39 mouse cellular contexts compared by ENCODE assay signal in the genomic region with DNA sequence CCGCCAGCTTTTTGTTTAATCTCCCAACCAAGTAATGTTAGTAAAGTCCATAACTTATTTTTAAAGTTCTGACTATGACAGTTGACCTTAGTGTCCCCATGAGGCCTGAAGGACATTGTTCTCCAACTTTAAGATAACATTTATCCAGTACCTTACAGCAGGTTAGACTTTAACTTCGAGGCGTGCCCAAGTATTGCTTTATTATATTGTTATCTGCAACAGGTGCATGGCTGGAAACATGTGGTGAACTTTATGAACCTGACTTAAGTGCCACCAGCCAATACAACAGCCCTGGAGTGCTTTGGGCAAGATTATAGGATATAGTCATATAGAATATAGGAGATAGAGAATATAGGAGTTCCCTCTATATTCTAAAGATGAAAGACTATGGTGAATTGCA. TPM values are rescaled to one million over a fixed set of nuclear protein-coding genes. Genes with fewer than 3 reads are reported as not detected.
"Had no signal": no experiment of that assay in that cellular context is flagged by ENCODE, and none has a peak within 500 bp of the region (broad histone marks: within the 10 kb centered on the region; RNA-seq: fewer than 3 reads in every experiment).

No protein-coding gene starts in this region.

- H3K9me3 ChIP-seq: heart, embryonic 10.5 days; heart, embryonic 12.5 days; hindbrain, embryonic 10.5 days; hindbrain, embryonic 12.5 days; limb, embryonic 10.5 days; limb, embryonic 12.5 days had no signal

- DNase-seq: gastrocnemius, postnatal 10 days; gastrocnemius, postnatal 25 days; heart, adult 18-20 months; heart, postnatal 10 days; heart, postnatal 4 days; kidney, adult 18-20 months; kidney, adult 8-10 months; kidney, postnatal 10 days; kidney, postnatal 25 days; kidney, postnatal 4 days; liver had no signal

- ATAC-seq: hindbrain, embryonic 16.5 days; inflammation-experienced regulatory T-cells, adult 6 months had no signal

- H3K9ac ChIP-seq: forebrain, postnatal 0 days; heart, embryonic 12.5 days; hindbrain, embryonic 12.5 days; hindbrain, embryonic 14.5 days; limb, embryonic 12.5 days had no signal

- H3K36me3 ChIP-seq: heart, embryonic 10.5 days; heart, embryonic 12.5 days; hindbrain, embryonic 10.5 days; hindbrain, embryonic 12.5 days; limb, embryonic 10.5 days; limb, embryonic 12.5 days had no signal

- H3K4me3 ChIP-seq: heart, embryonic 10.5 days; heart, embryonic 12.5 days; hindbrain, embryonic 10.5 days; hindbrain, embryonic 12.5 days; left cerebral cortex, adult 2 months; limb, embryonic 10.5 days; limb, embryonic 12.5 days had no signal

- H3K4me2 ChIP-seq: heart, embryonic 12.5 days; hindbrain, embryonic 12.5 days; hindbrain, embryonic 14.5 days; limb, embryonic 12.5 days; liver, embryonic 11.5 days had no signal

- H3K27me3 ChIP-seq: heart, embryonic 12.5 days; hindbrain, embryonic 12.5 days; limb, embryonic 12.5 days had no signal

- H3K4me1 ChIP-seq: hindbrain, embryonic 10.5 days; hindbrain, embryonic 12.5 days; limb, embryonic 10.5 days; limb, embryonic 12.5 days had no signal

- H3K27ac ChIP-seq: heart, embryonic 10.5 days; hindbrain, embryonic 10.5 days; hindbrain, embryonic 12.5 days; hindbrain, embryonic 14.5 days; left cerebral cortex, adult 2 months; limb, embryonic 10.5 days; limb, embryonic 12.5 days had no signal

RNA-seq across cellular contexts. Expression of a gene that starts 0.7 kb away (rescaled TPM):
- total RNA-seq: forebrain, postnatal 0 days; gastrocnemius, adult 18-20 months; gastrocnemius, postnatal 10 days; gastrocnemius, postnatal 25 days; gastrocnemius, postnatal 4 days; granulocyte monocyte progenitor cell, adult 5-6 weeks; heart, adult 8-10 months; heart, postnatal 10 days; heart, postnatal 25 days; heart, postnatal 4 days; layer of hippocampus, adult 18-20 months; layer of hippocampus, adult 8-10 months; layer of hippocampus, postnatal 10 days; layer of hippocampus, postnatal 25 days; left cerebral cortex, adult 2 months; left cerebral cortex, postnatal 14 days; left cerebral cortex, postnatal 36 days had no signal
- polyA plus RNA-seq: heart, embryonic 16.5 days; hindbrain, embryonic 12.5 days; hindbrain, embryonic 14.5 days; hindbrain, embryonic 16.5 days; limb, embryonic 10.5 days; limb, embryonic 12.5 days had no signal

RNA-seq across cellular contexts. Expression of a gene that starts 42.3 kb away (rescaled TPM):
- total RNA-seq: gastrocnemius, adult 18-20 months; gastrocnemius, postnatal 10 days; gastrocnemius, postnatal 25 days; gastrocnemius, postnatal 4 days; granulocyte monocyte progenitor cell, adult 5-6 weeks; heart, adult 18-20 months; heart, adult 8-10 months; heart, postnatal 25 days; heart, postnatal 4 days had no signal
- polyA plus RNA-seq: heart, embryonic 10.5 days; heart, embryonic 12.5 days; kidney, embryonic 14.5 days; limb, embryonic 10.5 days; limb, embryonic 12.5 days; liver, embryonic 11.5 days had no signal

RNA-seq across cellular contexts. Expression of a gene that starts 56.5 kb away (rescaled TPM):
- total RNA-seq: forebrain, postnatal 0 days; gastrocnemius, adult 18-20 months; gastrocnemius, postnatal 10 days; gastrocnemius, postnatal 25 days; gastrocnemius, postnatal 4 days; granulocyte monocyte progenitor cell, adult 5-6 weeks; heart, adult 18-20 months; heart, adult 8-10 months; heart, postnatal 10 days; heart, postnatal 25 days; heart, postnatal 4 days; layer of hippocampus, adult 18-20 months; layer of hippocampus, postnatal 10 days; layer of hippocampus, postnatal 25 days; left cerebral cortex, adult 2 months; left cerebral cortex, postnatal 14 days; left cerebral cortex, postnatal 36 days had no signal
- polyA plus RNA-seq: forebrain, postnatal 0 days; heart, embryonic 10.5 days; heart, embryonic 12.5 days; heart, embryonic 14.5 days; heart, embryonic 16.5 days; hindbrain, embryonic 10.5 days; hindbrain, embryonic 12.5 days; hindbrain, embryonic 14.5 days; hindbrain, embryonic 16.5 days; inflammation-experienced regulatory T-cells, adult 6 months; kidney, embryonic 14.5 days; kidney, embryonic 16.5 days; limb, embryonic 10.5 days; limb, embryonic 12.5 days; liver, embryonic 11.5 days had no signal

RNA-seq across cellular contexts. Expression of a gene that starts 58.0 kb away (rescaled TPM):
- total RNA-seq: forebrain, postnatal 0 days; gastrocnemius, adult 18-20 months; gastrocnemius, postnatal 10 days; gastrocnemius, postnatal 25 days; gastrocnemius, postnatal 4 days; granulocyte monocyte progenitor cell, adult 5-6 weeks; heart, adult 18-20 months; heart, adult 8-10 months; heart, postnatal 10 days; heart, postnatal 25 days; heart, postnatal 4 days; layer of hippocampus, adult 18-20 months; layer of hippocampus, adult 8-10 months; layer of hippocampus, postnatal 10 days; layer of hippocampus, postnatal 25 days; left cerebral cortex, adult 2 months; left cerebral cortex, postnatal 14 days; left cerebral cortex, postnatal 36 days had no signal
- polyA plus RNA-seq: forebrain, postnatal 0 days; heart, embryonic 10.5 days; heart, embryonic 12.5 days; heart, embryonic 14.5 days; heart, embryonic 16.5 days; hindbrain, embryonic 10.5 days; hindbrain, embryonic 12.5 days; hindbrain, embryonic 14.5 days; hindbrain, embryonic 16.5 days; inflammation-experienced regulatory T-cells, adult 6 months; kidney, embryonic 14.5 days; kidney, embryonic 16.5 days; limb, embryonic 10.5 days; limb, embryonic 12.5 days; limb, embryonic 14.5 days; liver, embryonic 11.5 days had no signal
